Mouse (Mus musculus) hindlimb bud, embryonic 11.5 days (tissue): ENCODE data around the gene Gtpbp8.

ENCODE experiments used
- DNase-seq: peaks from one replicate; pipeline ENCODE4 v3.0.0-alpha.2; 2012; ENCODE audit warnings: low read depth, low spot score; ENCODE audit errors: extremely low spot score

Gene Gtpbp8

GRCm38 (mm10) chr16:44691066-44691465 is 55.1 kb downstream of the Gtpbp8 start:
- no peak for DNase-seq

- no peak for DNase-seq
Measured at GRCm38 (mm10) chr16:44690501-44690900, 55.7 kb downstream of the Gtpbp8 start.

- no peak for DNase-seq
Measured at GRCm38 (mm10) chr16:44688507-44688906, 57.7 kb downstream of the Gtpbp8 start.

DNA sequence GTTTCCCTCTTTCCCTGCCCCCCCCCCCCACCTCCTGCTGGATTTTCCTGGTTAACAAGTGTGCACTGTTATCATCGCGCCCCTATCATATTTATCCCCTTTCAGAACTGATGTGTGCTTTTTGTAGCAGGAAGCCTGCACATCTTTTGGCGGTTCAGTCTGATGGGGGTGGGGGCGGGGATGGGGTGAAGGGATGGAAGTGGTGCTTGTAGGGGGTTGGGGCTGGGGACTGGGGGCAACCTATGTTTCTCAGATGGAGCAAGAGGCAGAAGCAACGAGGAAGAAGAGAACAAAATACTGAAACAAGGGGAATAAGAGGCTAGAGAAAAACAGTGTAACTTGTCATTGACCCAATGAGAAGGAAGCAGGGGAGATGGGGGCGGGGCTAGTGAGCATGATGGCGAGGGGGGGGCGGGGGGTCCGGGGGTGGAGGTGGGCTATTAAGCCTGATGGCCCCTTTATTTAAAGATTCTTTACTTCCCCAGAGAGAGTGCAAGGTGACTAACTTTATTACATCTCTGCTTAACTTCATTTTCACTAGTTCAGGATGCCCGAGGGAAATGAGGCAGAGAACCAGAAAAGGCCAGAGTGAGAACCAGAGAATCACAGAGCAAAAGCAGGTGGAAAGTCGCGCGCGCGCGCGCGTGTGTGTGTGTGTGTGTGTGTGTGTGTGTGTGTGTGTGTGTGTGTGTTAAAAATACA is 58.3 kb downstream of the Gtpbp8 start:
- DNase-seq = no peak

- DNase-seq = no peak
Measured at GRCm38 (mm10) chr16:44686991-44687718, 59.0 kb downstream of the Gtpbp8 start.
